Mouse (Mus musculus) naive thymus-derived CD4-positive, alpha-beta T cell, adult 2 months (primary cell): ENCODE measurements at regions not wholly inside any gene's neighbourhood (a gene's known extent, or its start where the extent isn't known, plus 50 kb on each side); places are given as distances from the start of the nearest gene placed in this dataset.

Experiments used
- DNase-seq: peaks from one replicate; pipeline ENCODE4 v3.0.0-alpha.2; 2011; ENCODE audit warnings: low read depth

- no peak for DNase-seq
These were observed 65.8 kb upstream of the Bmp2k start for GRCm38 (mm10) chr5:96931576-96932152.

- DNase-seq: no peak
These were observed 61.2 kb upstream of the Bmp2k start for GRCm38 (mm10) chr5:96936239-96936638.

- no peak for DNase-seq
These were observed 58.8 kb upstream of the Bmp2k start for GRCm38 (mm10) chr5:96938718-96939117.

DNA sequence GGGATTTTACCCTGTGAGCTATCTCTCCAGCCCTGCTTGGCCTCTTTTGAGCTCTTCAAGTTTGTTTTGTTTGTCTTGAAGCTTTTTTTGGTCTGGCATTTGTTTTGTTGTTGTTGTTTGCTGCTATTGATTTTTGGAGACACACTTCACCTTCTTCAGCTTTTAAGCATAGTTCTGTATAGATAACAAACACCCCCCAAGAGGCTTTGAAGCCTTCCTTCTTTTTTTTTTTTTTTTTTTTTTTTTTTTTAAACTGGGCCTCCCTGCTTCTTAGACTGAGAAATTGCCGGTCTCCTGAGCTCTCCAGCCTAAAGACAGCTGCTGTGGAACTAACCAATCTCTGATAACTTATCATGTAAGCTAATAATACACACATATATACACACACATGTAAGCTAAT is 58.2 kb upstream of the Bmp2k start:
- no peak for DNase-seq

DNA sequence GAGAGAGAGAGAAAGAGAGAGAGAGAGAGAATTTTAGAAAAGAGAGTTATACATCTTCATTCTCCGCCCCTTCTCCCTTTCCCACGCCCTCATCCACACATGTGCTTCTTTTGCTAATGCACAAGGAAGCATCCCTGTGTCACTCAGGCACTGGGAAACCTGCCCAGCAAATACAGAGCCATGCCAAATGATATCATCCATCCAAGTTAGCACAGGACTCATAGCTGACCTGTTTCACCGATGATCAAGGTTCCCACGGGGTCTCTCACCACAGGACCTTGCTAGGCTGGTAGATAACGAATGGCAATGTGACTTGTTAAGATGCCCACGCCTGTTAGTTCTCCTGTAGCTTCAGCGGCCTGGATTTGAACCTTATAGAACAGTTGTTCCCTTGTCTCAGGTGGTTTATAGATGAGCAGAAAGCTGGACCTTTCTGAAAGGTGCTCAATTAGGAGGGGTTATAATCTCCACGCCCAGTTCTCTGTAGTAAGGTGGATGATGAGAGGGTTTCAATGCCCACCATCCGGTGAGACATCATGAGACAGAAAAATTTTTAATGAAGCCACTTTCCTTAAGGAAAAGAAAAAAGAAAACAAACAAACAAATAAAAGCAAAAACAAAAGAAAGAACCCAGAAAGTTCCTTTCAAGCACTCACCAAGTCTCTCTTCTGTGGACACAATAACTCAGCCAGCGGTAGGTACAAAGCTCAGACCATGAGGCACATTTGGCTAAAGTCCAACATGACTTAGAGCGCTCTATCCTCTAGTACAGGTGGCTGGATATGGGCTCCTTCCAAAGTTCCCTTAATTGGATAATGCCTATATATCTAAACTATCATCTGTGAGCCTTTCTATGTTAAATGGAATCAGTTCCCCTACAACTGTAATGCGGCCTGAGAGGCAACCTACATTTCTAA is 57.1 kb upstream of the Bmp2k start:
- DNase-seq: no peak

- DNase-seq: no peak
These were observed 56.4 kb upstream of the Bmp2k start for GRCm38 (mm10) chr5:96941087-96941468.

DNA sequence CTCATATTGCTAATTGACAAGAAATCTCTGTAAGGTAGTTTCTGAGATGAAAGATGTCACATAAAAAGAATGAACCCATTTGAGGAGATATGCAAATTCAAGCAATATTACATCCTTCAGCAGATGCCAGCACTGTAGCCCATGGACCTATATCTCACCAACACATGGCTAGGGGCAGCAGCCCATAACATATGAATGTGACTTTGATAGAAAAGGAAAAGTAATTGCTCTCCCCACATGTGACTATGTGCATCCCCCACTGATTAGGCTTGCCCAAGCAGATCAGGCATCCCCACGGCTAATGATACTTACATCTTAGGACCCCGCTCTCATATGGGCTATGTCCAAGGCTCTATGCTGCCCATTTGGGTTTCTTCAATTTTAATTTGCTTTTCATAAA is 56.0 kb upstream of the Bmp2k start:
- DNase-seq: no peak
